Mouse (Mus musculus): ENCODE results near the gene Gm20683.

Gene Gm20683

DNA sequence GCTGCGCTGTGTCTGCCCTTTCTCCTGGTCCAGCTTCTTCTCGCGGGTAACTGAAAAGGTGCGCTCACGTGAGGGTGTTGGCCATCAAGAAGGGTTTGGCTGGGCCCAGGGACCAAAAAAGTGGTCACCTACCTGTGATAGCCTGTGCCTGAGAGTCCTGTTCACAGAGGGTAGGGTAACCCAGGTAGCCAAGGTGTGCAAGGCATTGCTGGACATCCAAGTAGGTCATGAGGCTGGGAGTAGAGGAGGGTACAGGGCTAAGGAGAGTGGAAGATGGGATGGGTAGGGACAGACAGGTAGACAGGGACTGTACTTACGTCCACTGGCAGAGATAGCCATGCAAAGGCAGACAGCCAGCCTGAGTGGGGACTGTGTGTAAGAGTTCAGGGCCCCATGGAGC lies 1.0 kb downstream of the Gm20683 start:
- DNase-seq (ENCODE audit: low read depth) = no peak

DNA sequence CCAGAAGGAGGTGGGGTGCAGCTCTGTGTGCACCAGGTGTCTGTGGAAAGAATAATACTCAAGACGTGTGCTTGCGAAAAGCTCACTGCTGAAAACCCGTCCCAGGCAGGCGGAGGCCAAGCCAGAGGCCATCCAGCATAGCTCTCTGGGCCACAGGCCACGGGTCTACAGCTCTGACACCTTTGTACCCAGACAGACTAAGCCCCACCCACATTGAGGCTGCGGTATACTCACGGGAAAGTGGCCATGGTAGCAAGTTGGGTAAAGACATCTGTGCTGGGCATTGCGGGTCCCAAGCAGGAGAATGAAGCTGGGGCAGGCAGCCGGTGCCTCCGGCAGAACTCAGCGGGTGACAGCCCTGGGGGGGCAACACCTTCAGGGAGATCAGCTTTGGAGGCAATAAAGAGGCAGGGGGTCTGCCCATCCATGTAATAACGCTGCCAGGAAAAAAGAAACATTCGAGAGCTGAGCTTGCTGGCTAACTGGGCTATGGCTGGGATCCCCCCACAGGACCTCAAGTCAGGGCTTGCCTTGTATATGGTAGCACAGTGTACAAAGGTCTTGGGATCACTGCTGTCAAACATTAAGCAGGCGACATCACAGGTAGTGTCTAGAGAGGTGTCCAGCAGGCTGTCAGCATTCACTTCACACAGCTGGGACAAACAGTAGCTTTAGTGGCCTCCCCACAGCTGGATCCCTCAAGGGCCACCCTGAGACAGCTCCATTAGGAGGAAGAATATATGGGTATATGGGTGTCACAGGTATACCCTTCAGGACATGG lies 1.9 kb downstream of the Gm20683 start:
- no peak for DNase-seq (ENCODE audit: low read depth)

DNA sequence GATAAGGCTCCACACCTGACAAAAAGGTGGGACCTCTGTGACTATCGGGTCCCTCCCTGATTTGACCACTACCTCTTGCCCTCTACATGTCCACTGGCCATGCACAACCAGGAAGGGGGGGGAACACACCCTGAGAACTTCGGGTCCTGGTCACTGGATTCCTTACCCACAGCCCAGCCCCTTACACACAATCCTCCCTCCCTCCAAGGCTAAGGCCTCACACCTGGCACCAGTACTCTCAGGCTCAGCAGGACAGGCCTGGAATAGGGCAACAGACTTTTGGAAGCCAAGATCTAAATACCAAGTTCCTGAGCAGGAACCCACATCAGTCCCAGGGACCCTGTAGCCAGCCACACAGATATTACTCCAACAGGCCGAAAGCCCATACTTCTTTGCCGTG lies 2.7 kb downstream of the Gm20683 start:
- no peak for DNase-seq (ENCODE audit: low read depth)

DNA sequence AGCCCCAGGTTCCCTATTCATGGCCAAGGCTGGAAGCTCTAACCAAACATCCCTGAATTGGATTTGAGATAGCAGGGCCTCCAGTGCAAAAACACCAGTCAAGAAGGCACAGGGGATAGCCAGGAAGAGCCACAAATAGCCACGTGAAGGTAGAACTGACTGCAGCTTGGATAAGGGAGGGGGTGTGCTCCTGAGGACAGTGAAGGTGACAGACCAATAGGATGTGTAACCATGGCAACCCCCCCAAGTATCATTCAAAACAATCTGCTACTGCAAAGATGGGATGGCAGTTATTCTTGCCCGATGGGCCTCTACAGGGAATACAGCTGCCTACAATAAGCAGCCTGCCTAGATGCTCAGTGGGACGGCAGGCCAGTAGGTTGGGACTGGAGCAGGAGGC lies 4.0 kb downstream of the Gm20683 start:
- peak; percentile 44 for DNase-seq (ENCODE audit: low read depth)

DNA sequence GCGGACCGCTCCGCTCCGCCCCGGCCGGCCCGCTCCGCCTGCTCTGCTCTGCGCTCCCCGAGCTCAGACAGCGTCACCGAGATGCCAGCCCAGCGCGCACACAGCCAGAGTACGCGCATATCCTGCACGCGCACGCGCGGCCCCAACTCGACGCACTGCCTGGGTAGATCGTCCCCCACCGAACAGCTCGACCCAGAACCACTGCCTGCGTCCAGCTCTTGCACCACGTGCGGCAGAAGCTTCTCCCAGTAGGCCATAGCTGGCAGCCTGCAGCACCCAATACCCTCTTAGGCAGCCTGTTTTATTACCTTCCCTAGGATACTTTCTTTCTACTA lies 4.5 kb downstream of the Gm20683 start, which contains the start of gene Rhbdl1:
Rhbdl1 (minus strand) TSS at position 220 of the 335 bp plus-strand sequence.
- DNase-seq (ENCODE audit: low read depth) = peak; percentile 60

DNA sequence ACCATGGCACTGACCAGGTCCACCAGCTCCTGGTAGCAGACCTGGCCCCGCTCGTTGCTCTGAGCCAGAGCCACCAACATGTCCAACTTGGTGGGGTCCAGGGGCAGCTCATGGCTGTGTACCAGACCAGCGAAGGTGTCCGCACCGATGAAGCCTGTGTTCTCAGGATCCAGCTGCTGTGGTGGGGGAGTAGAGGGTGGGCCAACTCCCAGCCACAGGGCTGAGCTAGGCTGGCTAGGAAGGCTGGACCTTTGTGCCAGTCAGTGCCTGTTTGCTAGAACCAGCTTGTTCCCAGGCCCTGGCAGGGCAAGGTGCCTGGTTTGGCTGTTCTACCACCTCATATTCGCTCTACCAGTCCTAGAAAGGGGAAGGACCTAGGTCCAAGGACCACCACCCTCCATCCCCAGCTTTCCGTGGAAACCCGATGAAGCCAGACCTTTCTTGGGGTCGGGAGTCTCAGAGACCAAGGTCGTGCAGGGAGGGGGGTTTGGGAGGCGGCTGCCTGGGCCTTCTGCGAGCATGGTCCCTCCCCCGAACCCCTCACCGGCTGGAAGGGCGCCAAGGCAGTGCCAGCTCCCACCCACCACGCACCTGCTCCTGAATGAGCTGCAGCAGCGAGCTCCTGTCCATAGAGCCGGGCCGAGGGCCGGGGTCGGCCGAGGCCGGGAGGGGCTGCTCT lies 5.0 kb downstream of the Gm20683 start:
- no peak for DNase-seq (ENCODE audit: low read depth)

DNA sequence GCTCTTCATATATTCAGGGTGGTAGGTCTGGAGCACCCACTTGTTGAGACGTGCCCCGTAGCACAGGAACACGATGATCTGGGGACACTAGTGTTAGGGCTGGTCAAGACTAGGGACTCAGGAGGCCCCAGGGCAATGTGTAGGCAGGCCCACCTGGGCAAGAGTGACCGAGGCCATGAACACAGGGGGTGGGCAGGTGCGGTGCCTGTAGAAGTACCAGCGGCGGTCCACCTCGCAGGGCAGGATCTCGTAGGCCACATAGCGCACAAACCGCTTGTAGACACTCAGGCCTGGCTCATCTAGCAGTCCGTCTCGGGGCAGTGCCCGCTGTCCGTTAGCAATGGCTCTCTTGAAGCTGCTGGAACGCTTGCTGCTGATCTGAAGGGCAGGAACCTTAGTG lies 5.7 kb downstream of the Gm20683 start:
- no peak for DNase-seq (ENCODE audit: low read depth)

DNA sequence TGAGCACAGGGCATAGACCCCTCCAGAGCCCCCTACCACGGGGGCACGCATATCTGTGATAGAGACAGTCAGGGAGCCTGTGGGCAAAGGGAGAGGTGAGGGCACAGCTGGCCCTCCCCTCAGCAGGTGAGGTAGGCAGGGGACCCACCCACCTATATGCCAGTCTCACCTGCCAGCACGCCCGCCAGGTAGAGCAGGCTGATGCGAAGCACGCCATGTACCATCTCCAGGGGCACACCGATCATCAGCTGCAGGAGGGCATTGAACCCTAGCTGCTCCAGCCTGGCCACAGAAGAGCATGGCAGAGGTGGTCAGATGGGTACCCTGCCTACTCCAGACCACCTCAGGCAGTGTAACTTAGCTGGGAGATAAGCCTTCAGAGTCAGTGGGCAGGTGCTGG lies 6.3 kb downstream of the Gm20683 start:
- DNase-seq (ENCODE audit: low read depth) = no peak

DNA sequence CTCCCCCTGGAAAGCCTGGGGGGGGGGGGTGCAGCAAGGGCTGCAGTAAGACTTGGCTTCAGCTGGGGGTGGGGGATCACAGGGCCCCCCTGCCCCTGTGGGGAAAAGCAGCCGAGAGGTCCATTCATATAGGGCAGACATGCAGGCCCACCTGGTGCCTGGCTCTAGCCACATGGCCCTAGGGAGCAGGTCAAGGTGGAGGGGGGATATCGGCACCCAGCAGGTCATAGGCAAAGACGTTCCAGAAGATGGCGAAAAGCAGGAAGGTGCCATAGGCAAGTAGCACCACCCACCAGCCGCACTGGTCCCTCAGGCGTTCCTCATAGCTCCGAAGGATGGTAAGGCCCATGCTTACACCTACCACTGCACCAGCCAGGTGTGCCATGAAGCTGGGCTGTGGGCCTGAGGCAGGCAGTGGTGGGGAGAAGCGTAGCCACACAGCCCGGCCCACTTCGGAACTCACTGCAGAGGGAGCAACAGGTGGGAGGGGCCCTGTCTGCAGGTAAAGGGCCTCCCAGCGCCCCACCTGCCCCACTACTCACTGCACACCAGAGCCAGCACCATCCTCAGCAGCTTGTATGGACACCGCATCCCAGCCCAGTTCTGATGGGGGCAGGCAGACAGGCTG lies 6.9 kb downstream of the Gm20683 start:
- DNase-seq (ENCODE audit: low read depth) = no peak

DNA sequence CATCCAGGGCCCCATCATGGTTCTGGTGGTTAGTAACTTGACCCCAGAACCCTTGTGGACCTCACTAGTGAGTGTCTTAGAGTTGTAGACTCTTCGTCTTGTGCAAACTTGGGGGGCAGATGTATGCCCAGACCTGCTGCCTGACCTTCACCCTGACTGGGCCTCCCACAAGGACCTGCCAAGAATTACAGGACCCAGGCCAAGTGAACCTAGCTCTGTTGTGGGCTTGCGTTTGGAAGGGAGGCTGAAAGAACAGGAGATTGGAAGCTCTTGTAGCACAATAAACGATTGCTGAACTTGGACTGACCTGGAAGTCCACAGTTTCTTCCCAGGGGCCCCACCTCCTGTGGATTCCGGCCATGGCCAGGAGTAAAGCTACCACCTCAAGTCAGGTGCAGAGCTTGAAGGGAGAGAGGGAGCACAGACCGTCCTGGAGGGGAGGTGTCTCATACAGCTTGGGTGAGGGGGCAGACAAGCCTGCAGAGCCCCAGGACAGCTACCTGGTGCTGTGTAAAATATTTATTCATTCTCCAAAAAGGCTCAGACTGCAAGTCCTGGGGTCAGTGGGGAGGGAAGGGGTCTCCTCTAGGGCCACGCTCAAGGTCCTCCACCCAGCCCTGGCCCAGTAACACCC lies 7.5 kb downstream of the Gm20683 start:
- DNase-seq (ENCODE audit: low read depth) = no peak

DNA sequence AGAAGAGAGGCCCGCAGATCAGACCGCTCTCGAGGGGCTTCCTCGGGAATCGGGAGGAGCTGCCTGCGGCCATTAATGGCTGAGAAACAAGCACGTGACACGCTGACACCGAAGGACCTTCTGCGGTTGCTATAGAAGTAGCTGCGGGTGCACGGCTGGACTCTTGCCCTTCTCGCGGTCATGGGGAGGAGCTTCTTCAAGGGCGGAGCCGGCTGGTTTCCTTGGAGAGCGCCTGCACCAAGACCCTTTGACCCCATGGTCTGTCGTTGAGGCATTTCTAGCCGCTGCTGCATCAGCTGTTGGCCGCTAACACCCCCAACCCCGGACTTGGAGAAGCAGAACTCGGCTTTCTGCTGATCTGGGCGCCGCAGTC lies 8.3 kb downstream of the Gm20683 start, which contains the start of gene Stub1:
Stub1 (minus strand) TSS at position 114 of the 373 bp plus-strand sequence.
- no peak for DNase-seq (ENCODE audit: low read depth)

DNA sequence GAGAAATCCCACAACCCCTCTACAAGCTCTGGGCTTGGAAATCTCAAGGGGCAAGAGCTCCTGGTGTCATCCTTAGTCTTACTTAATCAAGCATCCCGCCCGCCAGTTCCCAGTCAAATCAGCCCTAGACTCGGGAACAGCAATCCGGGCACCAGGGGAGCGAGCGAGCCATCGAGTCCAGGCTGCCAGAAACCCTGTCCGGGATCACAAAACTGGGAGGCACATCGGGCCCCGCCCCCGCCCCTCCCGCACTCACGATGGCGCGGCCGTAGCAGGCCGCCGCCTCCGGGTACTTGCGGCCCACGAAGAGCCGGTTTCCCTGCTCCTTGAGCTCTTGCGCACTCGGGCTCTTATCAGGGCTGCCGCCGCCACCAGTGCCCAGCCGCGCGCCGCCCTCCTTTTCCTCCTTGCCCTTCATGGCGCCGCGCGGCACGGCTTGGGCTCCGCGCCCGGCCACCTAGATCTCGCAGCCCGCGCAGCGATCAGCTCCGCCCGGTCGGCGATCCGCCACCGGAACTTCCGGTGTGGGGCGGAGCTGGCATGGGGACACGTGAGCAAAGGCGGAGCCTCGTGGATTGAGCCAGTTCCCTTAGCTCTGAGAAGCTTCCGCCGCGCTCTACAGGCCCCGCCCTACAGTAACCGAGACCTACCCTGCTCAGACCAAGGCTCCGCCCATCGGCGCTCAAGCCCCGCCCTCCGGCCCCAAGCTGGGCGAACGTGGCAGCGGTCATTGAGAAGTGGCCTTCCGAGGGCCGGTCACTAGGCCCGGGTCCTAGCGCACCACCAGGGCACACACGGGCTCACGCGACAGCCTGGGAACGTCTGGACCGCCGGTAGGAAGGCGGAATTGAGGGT lies 8.9 kb downstream of the Gm20683 start:
- peak; percentile 99 for DNase-seq (ENCODE audit: low read depth)

DNA sequence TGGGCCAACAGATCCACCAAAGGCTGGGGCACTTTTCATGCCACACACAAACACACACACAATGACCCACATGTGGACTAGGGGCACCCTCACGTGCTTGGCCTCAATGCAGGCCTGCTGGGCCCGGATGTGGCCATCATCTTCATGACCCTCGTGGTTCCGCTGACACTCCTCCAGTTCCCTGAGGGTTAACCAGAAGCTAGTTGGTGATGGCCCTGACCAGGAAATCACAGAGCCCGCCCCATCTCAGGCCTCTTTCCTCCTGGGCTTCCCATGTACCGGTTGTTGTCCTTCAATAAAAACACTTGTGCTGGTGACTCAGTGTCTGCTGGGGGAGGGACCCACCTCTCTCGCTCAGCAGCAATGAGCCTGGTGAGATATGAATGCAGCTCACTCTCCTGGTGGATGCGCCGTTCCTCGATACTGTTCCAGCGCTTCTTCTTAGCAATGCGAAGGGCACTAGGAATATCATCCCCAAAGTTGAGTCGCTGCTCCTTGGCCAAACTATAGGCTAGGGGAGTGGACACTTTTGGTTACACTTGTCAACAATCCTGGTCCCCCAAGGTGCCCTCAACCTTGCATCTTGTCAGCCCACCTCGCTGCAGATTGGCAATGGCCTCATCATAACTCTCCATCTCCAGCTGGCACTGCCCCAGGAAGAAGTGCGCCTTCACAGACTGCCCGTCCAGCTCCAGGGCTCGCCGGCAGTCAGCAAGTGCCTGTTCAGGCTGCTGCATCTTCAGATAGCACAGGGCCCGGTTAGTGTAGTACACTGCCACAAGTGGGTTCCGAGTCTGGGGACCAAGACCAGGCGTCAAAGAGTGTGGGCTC lies 9.9 kb downstream of the Gm20683 start:
- no peak for DNase-seq (ENCODE audit: low read depth)

DNA sequence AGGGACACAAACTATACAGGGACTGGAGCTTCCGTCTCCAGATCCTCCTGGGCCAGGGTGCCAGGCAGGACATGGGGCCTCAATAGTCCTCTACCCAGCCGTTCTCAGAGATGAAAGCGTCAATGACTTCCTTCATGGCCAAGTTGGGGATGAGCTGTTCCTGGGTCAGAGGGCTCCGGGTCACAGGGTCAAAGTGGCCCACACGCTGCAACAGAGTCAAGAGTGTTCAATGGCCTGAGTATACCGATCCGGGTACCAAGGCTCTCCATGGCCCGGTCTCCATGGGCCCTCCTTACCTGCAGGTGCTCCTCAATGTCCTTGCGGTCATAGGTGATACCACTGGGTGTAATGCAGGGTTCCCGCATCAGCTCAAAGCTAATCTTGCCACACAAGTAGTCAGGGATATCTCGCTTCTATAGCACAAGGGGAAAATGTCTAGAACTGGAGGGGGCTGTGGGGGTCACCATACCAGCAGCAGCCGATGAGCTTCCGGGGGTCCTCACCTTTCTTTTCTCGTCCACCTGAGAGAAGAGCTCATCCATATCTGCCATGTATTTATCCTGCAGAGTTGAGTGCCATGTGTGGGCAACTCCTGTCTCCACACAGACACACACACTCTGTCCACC lies 10.6 kb downstream of the Gm20683 start:
- no peak for DNase-seq (ENCODE audit: low read depth)

DNA sequence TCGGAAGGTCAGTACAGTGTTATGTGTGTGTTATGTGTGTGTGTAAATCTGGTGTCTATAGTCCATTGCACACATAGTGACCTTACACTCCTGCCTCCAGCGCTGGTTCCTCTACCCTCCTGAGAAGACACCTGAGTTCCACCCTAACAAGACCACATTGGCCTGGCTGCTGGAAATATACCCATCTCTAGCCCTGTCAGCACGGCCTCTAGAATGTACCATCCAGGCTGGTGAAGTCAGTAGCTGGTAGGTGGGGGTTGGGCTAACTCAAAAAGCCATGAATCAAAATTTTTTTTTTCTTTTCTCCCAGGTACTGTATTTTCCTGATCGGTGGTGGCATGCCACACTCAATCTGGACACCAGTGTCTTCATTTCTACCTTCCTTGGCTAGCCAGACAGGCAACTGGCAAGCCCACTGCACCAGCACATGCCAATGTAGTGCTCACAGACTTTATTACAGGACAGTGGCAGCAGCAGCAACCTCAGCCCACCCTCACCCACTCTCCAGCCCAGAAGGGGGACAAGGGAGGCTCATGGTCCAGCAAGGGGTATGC lies 11.3 kb downstream of the Gm20683 start:
- no peak for DNase-seq (ENCODE audit: low read depth)

DNA sequence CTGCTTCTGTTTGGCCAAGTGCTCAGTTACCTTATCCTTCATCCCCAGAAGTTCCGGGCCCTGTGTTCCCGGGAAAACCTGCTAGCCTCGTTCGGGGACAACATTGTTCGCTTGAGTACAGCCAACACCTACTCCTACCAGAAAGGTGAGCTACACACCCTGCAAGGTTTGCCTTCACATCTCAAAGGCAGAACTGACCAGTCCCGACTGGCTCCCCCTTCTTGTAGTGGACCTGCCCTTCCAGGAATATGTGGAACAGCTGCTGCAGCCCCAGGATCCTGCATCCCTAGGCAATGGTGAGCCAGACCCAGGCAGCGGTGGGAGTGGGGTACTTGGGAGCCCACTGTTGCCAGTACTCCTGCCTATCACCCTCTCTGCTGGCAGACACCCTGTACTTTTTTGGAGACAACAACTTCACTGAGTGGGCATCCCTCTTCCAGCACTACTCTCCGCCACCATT lies 12.0 kb downstream of the Gm20683 start:
- no peak for DNase-seq (ENCODE audit: low read depth)

DNA sequence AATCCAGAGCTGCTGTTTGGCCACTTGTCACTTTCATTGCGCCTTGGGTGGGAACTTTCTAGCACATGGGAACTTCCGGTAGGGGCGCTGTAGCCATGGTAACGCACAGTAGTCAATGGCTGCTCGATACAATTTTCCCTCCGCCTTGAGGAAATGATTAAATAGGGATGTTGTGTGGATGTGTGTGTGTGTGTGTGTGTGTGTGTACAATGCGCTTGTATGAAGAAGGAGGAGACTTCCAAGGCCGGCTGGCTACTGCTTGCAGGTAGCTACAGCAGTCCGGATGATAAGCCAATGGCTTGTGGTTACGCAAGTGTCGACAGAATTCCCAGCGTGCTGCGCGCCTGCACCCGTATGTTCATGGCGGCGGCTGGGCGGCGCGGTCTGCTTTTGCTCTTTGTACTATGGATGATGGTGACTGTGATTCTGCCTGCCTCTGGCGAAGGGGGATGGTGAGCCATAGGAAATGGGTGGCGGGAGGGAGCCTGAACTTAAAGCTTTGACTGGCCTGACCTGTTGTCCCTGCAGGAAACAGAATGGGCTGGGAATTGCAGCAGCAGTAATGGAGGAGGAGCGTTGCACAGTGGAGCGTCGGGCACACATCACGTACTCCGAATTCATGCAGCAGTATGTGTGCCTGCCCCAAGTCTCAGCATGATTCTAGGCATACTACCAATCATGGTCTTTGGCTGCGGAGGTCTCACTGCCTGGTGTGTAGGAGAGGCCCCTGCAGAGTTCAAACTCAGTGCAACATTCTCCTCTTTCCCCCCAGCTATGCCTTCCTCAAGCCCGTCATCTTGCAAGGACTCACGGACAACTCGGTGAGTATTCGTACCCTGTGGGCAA lies 12.6 kb downstream of the Gm20683 start, which contains the start of gene Jmjd8:
Jmjd8 (plus strand) TSS at position 156 of the 846 bp plus-strand sequence.
- peak; percentile 87 for DNase-seq (ENCODE audit: low read depth)

DNA sequence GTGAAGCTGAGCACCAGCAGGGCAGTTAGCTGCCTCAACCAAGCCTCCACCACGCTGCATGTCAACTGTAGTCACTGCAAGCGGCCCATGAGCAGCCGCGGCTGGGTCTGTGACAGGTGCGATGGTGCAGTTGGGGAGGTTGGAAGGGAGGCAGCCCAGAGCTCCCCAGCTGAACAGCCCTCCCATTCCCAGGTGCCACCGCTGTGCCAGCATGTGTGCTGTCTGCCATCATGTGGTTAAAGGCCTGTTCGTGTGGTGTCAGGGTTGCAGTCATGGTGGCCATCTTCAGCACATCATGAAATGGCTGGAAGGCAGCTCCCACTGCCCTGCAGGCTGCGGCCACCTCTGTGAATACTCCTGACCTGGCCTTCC lies 13.4 kb downstream of the Gm20683 start:
- DNase-seq (ENCODE audit: low read depth) = no peak

Data from induced T-regulatory cell, adult 2 months (primary cell).